Mouse (Mus musculus) left cerebral cortex, adult 6 months (tissue): ENCODE results near the gene Gstcd. TPM values are rescaled to one million over a fixed set of nuclear protein-coding genes. Genes with fewer than 3 reads are reported as not detected.

Experiments used
- long read RNA-seq, 2 experiments: library from polyadenylated mRNA; unstranded; transcript quantifications; one replicate each; pipeline ENCODE4 v2.0.0; 2019 to 2020
- polyA plus RNA-seq: library from polyadenylated mRNA; unstranded; fragments of <200 nt; fragmentation: Nextera tagmentation; gene quantifications from 2 replicates; pipeline ENCODE4 v1.2.3, GENCODE M21; 2021

Gene Gstcd
- polyA plus RNA-seq: 0.73 and 1.5 TPM in 2 replicates
- long read RNA-seq, experiment 1: 0 reads
- long read RNA-seq, experiment 2: 0 reads

GRCm38 (mm10) chr3:133091664-133092273 lies at the start of gene Gstcd, which contains the start of gene Ints12:
Gene Gstcd, minus strand, starts transcription at chr3:133092033.
Gene Ints12, plus strand, starts transcription at chr3:133091840.

GRCm38 (mm10) chr3:132949791-132950528 lies 141.9 kb downstream of the Gstcd start, which contains the start of gene Npnt:
Gene Npnt, minus strand, starts transcription at chr3:132950291.

Other genes starting within 250 kb of the Gstcd start
- 5.9 and 6.3 TPM in 2 replicates for gene Npnt, start 141.7 kb downstream of the Gstcd start, polyA plus RNA-seq
- 8.8 TPM in 2 replicates for gene Ints12, start 193 bp downstream of the Gstcd start, polyA plus RNA-seq
- gene Arhgef38, start 142.9 kb upstream of the Gstcd start, polyA plus RNA-seq: not detected in 2 replicates
- gene Ppa2, start 218.1 kb upstream of the Gstcd start, polyA plus RNA-seq: 107 and 114 TPM in 2 replicates